Mouse (Mus musculus): Measurements from ENCODE around the gene Krtap9-3.
A peak's percentile ranks its signal among the peaks of the same experiment; 100 is the strongest.
"Not testable (repeated sequence)": the region's sequence is repeated elsewhere in the genome, so short reads cannot be mapped to it uniquely, and the experiment has no call there.

Krtap9-3 gene

DNA sequence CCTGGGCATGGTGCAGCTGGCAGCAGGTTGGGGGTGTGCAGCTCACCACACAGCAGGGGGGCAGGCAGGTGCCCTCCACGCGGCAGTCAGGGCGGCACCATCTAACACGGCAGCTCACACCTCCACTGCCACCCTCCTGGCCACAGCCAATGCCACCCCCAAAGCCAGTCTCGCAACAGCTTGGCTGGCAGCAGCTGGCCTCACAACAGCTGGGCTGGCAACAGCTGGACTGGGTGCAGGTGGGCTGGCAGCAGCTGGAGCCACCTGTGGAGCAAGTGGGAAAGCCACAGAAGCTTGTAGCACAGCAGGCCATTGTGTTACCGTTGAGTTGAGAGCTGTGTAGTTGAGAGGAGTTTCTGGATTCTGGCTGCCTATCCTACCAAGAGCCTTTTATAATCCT, at the start of gene Krtap9-3:
Gene Krtap9-3 (minus strand): TSS at position 364 of the 400 bp plus-strand sequence.
- not testable (repeated sequence) for DNase-seq (ENCODE audit: low spot score)

DNA sequence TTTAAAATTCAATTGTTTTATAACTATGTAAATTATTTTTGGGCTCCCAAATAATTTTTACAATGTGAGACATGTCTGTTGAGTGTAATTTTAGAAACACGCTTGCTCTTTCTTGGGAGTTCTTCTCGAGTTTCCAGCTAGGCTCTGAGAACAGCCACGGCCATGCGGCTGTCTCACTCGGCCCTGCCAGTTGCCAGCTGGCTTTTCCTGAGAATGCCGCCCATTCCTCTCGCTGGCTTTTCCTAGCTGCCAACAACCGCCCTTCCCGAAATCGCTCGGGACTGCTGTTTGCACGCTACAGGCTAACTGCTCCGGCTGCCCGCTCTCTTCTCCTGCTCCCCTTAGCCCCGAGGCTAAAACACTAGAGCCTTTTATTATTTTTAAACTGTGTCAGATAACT, 48.5 kb upstream of the Krtap9-3 start:
- no peak for DNase-seq (ENCODE audit: low spot score)

DNA sequence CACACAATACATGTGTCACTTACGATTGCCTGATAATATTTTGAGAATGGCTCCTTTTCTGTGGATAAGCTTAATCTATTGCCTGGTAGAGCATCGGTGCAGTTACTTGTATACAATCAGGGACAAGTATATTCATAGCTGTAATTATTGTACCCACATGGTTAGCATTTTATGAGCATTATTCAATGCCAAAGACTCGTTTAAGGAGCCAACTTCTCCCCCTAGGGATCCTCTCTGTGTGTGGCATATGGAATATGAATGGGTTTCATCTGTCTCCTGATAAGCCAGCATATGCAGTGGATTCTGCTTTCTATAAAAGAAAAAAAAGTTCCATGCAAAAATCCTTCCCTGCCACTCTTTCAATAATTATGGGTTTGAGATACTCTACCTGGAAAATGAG, 46.4 kb upstream of the Krtap9-3 start:
- DNase-seq (ENCODE audit: low spot score) = no peak

- DNase-seq (ENCODE audit: low spot score) = not testable (repeated sequence)
Measured at GRCm38 (mm10) chr11:99643635-99644139, 45.8 kb upstream of the Krtap9-3 start, which contains the start of gene Krtap4-7. Gene Krtap4-7 (minus strand): TSS chr11:99644089.

- DNase-seq (ENCODE audit: low spot score) = no peak
Measured at GRCm38 (mm10) chr11:99640926-99641325, 43.0 kb upstream of the Krtap9-3 start.

- no peak for DNase-seq (ENCODE audit: low spot score)
Measured at GRCm38 (mm10) chr11:99637086-99637485, 39.2 kb upstream of the Krtap9-3 start.

DNA sequence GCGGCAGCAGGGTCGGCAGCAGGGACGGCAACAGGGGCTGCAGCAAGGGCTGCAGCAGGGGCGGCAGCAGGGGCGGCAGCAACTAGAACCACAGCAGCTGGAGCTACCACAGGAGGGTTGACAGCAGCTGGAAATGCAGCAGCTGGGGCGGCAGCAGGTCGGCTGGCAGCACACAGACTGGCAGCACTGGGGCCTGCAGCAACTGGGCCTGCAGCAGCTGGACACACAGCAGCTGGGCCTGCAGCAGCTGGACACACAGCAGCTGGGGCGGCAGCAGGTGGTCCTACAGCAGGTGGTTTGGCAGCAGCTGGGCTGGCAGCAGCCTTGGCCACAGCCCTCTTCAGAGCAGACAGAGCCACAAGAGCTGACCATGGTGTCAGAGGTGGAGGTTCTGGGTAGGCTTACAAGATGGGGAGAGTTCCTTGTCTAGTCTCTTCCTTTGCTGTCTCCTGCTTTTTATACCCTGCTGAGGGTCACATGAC, 36.8 kb upstream of the Krtap9-3 start, which contains the start of gene Krtap4-2:
Gene Krtap4-2 (minus strand): TSS at position 432 of the 482 bp plus-strand sequence.
- no peak for DNase-seq (ENCODE audit: low spot score)

DNA sequence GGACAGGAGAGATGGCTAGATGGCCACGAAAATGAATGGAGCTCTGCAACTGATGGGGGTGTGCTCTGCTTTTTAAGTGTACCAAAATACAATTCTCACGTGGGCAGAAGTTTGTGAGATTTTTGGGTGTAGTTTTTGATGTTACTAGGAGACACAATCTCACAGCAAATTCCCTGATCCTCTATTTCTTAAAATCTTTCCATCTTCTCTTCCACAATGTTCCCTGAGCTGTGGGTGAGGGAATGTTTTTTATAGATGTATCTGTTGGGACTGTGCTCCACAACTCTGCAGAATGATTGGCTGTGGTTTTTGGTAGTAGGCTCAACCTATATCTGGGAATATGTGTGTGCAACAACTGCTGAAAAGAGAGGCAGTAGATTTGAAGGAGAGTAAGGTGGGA, 35.4 kb upstream of the Krtap9-3 start:
- no peak for DNase-seq (ENCODE audit: low spot score)

DNA sequence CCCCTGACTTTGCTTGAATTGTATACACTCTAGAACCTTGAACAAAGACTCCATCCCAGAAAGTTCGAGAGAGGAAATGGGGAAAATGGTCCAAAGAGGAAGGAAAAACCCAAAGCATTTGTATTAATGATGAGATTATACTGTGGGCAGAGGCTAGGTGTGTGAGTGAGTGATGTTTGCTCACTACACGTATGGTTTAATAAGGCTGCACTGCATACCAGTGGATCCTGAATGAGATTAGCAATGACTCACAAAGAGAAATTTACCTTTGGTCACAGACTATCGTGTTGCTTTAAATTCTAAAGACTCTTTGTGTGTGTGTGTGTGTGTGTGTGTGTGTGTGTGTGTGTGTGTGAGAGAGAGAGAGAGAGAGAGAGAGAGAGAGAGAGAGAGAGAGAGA, 33.0 kb upstream of the Krtap9-3 start:
- no peak for DNase-seq (ENCODE audit: low spot score)

DNA sequence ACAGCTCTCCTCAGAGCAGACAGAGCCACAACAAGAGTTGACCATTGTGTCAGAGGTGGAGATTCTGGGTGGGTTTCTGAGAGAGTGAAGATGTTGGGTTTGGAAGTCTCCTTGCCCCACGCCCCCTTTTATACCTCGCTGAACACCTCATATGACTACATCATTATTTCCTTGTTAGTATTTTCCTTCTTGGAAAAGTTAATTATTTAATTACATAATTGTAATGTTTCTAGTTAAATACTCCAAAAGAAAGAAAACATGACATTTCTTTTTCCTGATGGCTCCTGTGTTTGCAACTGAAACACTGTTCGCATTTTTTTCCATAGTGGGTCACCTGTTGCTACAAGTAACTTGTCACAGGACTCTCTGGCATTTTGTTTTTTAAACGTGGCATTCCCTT, 30.2 kb upstream of the Krtap9-3 start, which contains the start of gene Krtap4-1:
Gene Krtap4-1 (minus strand): TSS at position 101 of the 400 bp plus-strand sequence.
- DNase-seq (ENCODE audit: low spot score) = no peak

- DNase-seq (ENCODE audit: low spot score) = no peak
Measured at GRCm38 (mm10) chr11:99620335-99620734, 22.4 kb upstream of the Krtap9-3 start, which contains the start of gene Gm11562. Gene Gm11562 (minus strand): TSS chr11:99620435.

DNA sequence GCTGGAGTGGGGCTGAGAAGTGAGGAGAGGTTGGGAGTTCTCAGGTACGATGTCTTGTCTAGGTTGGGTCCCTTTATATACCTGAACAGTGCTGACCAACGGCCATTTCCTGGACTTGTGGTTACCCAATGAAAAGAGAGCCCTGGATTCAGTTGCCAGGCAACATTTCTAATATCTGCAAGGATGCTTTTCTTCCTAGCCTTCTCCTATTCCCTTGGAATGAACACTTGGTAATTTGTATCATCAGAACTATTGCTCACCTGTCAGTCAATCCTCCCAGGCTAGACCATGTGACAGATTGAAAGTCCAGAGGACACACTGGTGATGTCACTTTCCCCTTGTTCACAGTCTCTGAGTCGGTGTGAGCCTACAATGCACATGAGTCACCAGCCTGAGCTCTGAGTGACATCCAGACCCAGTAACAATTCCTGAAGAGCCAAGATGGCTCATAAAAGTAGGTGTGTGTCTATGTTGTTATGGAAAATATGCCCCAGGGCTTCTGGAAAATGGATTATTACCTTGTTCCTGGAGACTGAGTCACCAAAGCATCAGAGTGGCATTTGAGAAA, 17.0 kb upstream of the Krtap9-3 start, which contains the start of gene Krtap2-4:
Gene Krtap2-4 (minus strand): TSS at position 51 of the 568 bp plus-strand sequence.
- DNase-seq (ENCODE audit: low spot score) = no peak

DNA sequence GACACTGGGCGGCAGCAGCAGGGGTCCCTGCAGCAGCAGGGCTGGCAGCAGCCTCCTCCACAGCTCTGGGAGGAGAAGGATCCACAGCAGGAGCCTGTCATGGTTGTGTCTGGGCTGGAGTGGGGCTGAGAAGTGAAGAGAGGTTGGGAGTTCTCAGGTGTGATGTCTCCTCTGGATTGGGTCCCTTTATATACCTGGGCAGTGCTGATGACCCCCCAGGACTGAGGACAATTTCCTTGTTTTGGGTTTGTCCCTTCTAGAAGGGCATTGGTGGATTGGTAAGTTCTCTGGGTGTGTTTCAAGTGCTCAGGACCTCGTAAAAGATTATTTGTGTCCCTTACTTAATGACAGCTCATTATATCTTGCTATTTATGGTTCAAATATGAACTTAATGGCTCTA, 12.2 kb upstream of the Krtap9-3 start, which contains the start of gene Gm11937:
Gene Gm11937 (minus strand): TSS at position 101 of the 400 bp plus-strand sequence.
- DNase-seq (ENCODE audit: low spot score) = not testable (repeated sequence)

DNA sequence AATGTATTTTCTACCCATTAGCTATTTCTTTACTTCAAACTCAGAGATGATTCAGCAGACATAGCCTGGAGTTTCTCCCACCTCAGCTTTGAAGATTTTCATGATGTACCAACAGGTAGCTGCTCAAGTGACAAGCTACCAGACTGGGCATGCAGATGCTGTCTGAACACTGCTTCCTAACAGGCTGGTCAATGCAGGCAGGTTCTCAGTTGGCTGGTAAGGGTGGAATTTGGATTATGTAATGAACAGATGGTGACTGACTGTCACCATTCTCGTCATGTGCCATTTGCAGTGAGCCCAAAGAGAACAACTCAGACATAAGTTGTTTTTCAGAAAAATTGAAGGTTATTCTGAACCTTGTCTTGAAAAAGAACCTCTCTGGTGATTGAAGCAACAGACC, 11.2 kb upstream of the Krtap9-3 start:
- DNase-seq (ENCODE audit: low spot score) = no peak

GRCm38 (mm10) chr11:99603208-99603607, 5.3 kb upstream of the Krtap9-3 start, which contains the start of gene Gm11938:
Gene Gm11938 (minus strand): TSS chr11:99603308.
- DNase-seq (ENCODE audit: low spot score) = not testable (repeated sequence)

GRCm38 (mm10) chr11:99590981-99591380, 6.9 kb downstream of the Krtap9-3 start, which contains the start of gene Krtap1-3:
Gene Krtap1-3 (minus strand): TSS chr11:99591339.
- no peak for DNase-seq (ENCODE audit: low spot score)

GRCm38 (mm10) chr11:99585096-99585495, 12.8 kb downstream of the Krtap9-3 start:
- no peak for DNase-seq (ENCODE audit: low spot score)

GRCm38 (mm10) chr11:99583245-99583704, 14.6 kb downstream of the Krtap9-3 start, which contains the start of gene Krtap1-4:
Gene Krtap1-4 (minus strand): TSS chr11:99583654.
- DNase-seq (ENCODE audit: low spot score) = no peak

GRCm38 (mm10) chr11:99581564-99581963, 16.3 kb downstream of the Krtap9-3 start:
- DNase-seq (ENCODE audit: low spot score) = no peak

GRCm38 (mm10) chr11:99581051-99581450, 16.9 kb downstream of the Krtap9-3 start:
- no peak for DNase-seq (ENCODE audit: low spot score)

DNA sequence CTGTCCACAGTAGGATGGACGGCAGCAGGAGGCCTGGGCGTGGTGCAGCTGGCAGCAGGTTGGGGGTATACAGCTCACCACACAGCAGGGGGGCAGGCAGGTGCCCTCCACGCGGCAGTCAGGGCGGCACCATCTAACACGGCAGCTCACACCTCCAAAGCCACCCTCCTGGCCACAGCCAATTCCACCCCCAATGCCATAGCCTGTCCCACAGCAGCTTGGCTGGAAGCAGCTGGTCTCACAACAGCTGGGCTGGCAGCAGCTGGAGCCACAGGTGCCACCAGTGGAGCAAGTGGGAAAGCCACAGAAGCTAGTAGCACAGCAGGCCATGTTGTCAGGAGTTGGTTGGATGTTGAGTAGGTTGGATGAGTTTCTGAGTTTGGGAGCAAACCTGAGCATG, 17.3 kb downstream of the Krtap9-3 start, which contains the start of gene Krtap1-5:
Gene Krtap1-5 (minus strand): TSS at position 381 of the 400 bp plus-strand sequence.
- DNase-seq (ENCODE audit: low spot score) = no peak

DNA sequence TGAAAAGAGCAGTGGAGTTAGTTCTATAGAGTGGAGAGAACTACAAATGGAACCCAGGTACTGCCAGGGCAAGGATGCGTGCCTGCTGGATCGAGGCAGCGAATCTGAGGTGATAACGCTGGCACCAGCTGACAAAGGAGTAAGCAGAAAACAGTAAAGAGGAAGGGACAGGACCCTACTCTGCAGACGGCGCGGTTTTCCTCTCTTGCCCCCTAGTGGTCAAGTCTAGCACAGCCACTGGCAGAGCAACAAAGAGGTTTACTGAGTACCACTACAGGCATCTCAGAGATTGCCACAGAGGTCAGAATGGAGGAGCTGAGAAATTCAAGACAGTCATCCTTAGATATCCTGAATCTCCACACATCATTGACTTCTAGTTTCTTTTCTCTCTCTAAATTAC, 23.8 kb downstream of the Krtap9-3 start:
- peak; percentile 72 for DNase-seq (ENCODE audit: low spot score)

DNA sequence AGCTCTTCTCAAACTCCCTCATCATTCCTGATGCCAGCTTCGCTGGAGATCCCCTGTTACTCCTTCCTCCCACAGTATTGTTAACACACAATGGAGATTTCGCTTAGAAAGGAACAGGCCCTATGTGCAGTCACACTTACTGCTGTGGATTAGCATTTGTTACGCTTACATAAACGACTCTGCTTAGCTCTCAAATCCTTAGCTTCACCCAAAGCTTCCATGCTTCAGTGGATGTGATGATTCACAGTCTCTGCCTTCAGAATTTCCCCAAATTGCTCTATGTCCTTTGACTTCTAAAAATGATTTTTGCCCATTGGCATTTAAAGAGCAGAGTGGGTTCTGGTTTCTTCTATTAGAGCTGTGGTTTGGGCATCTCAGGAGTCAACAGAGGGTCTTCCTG, 24.7 kb downstream of the Krtap9-3 start:
- DNase-seq (ENCODE audit: low spot score) = no peak
